In genomic region chr9:48504741-48505365, GRCm38 (mm10) we compare ENCODE assay signal across 17 mouse cellular contexts. TPM values are rescaled to one million over a fixed set of nuclear protein-coding genes. Genes with fewer than 3 reads are reported as not detected.
DNase-seq lines count a peak whose midpoint lies in the region; ATAC-seq lines count a peak whose summit lies in the region.
"Had no signal": no experiment of that assay in that cellular context is flagged by ENCODE, and none has a peak within 500 bp of the region (broad histone marks: within the 10 kb centered on the region; RNA-seq: fewer than 3 reads in every experiment).

No protein-coding gene starts in this region.

- H3K9me3 ChIP-seq in hindbrain, embryonic 14.5 days (ENCODE audit: control insufficient read depth, low read length): no peaks in the 10 kb centered on the region
- H3K9me3 ChIP-seq in hindbrain, embryonic 13.5 days: no peaks in the 10 kb centered on the region
- no peaks in the 10 kb centered on the region for H3K9me3 ChIP-seq in midbrain, embryonic 13.5 days
- H3K9me3 ChIP-seq in midbrain, embryonic 16.5 days (replicated peaks; ENCODE audit: control insufficient read depth, low read length, poor library complexity, severe bottlenecking): no peaks in the 10 kb centered on the region
- H3K9me3 ChIP-seq: heart, embryonic 13.5 days; limb, embryonic 15.5 days had no signal

- WGBS in hindbrain, embryonic 14.5 days: 60% methylated on average over 8 of the region's 8 CpGs
- 78% methylated on average over 8 of the region's 8 CpGs for WGBS in hindbrain, embryonic 13.5 days
- 60% methylated on average over 8 of the region's 8 CpGs for WGBS in midbrain, embryonic 13.5 days
- WGBS in midbrain, embryonic 16.5 days: 59% methylated on average over 8 of the region's 8 CpGs

- H3K27ac ChIP-seq in hindbrain, embryonic 14.5 days: 0 out of 2 replicates have a peak overlapping the region, but pooled peaks have one; percentile 26
- no peak overlapping the region for H3K27ac ChIP-seq in hindbrain, embryonic 13.5 days
- H3K27ac ChIP-seq in midbrain, embryonic 13.5 days: 0 out of 2 replicates have a peak overlapping the region, but pooled peaks have one; percentile 37
- no peak overlapping the region; the same call in 1 of the 2 replicates for H3K27ac ChIP-seq in midbrain, embryonic 16.5 days (ENCODE audit: low read length)
- H3K27ac ChIP-seq: heart, embryonic 13.5 days; limb, embryonic 15.5 days had no signal

- no peaks in the 10 kb centered on the region for H3K36me3 ChIP-seq in hindbrain, embryonic 14.5 days (replicated peaks; ENCODE audit: control insufficient read depth, insufficient read depth)
- no peaks in the 10 kb centered on the region for H3K36me3 ChIP-seq in hindbrain, embryonic 13.5 days
- no peaks in the 10 kb centered on the region for H3K36me3 ChIP-seq in midbrain, embryonic 13.5 days
- H3K36me3 ChIP-seq in midbrain, embryonic 16.5 days (ENCODE audit: control insufficient read depth, insufficient read depth, low read length): no peaks in the 10 kb centered on the region
- H3K36me3 ChIP-seq: heart, embryonic 13.5 days; limb, embryonic 15.5 days had no signal

- H3K4me2 ChIP-seq in hindbrain, embryonic 14.5 days (replicated peaks): no peak overlapping the region
- H3K4me2 ChIP-seq in hindbrain, embryonic 13.5 days: no peak overlapping the region
- H3K4me2 ChIP-seq in midbrain, embryonic 13.5 days (replicated peaks): no peak overlapping the region
- H3K4me2 ChIP-seq in midbrain, embryonic 16.5 days (ENCODE audit: low read length): no peak overlapping the region
- H3K4me2 ChIP-seq: heart, embryonic 13.5 days; limb, embryonic 15.5 days; lung, embryonic 14.5 days had no signal

- ATAC-seq in hindbrain, embryonic 14.5 days (ENCODE audit: low FRiP score): no peak
- ATAC-seq in hindbrain, embryonic 13.5 days (ENCODE audit: low FRiP score): no peak
- no peak for ATAC-seq in midbrain, embryonic 13.5 days
- no peak for ATAC-seq in midbrain, embryonic 16.5 days
- ATAC-seq: activated CD4-positive, CD25-positive, alpha-beta regulatory T cell, adult 4 months had no signal

- no peaks in the 10 kb centered on the region for H3K4me1 ChIP-seq in hindbrain, embryonic 14.5 days (replicated peaks; ENCODE audit: control insufficient read depth, insufficient read depth, low read length)
- H3K4me1 ChIP-seq in hindbrain, embryonic 13.5 days (replicated peaks): no peaks in the 10 kb centered on the region
- H3K4me1 ChIP-seq in midbrain, embryonic 13.5 days (replicated peaks): no peaks in the 10 kb centered on the region
- H3K4me1 ChIP-seq in midbrain, embryonic 16.5 days (ENCODE audit: control insufficient read depth, insufficient read depth, low read length): no peaks in the 10 kb centered on the region
- H3K4me1 ChIP-seq: heart, embryonic 13.5 days; limb, embryonic 15.5 days had no signal

- no peak for DNase-seq in hindbrain, embryonic 14.5 days (ENCODE audit: low spot score)
- DNase-seq in layer of hippocampus, adult 9-11 months: peak; percentile 18
- DNase-seq in thymus, postnatal 14 days: no peak
- no peak for DNase-seq in spleen, adult 18-20 months
- DNase-seq: cerebellum, adult 2 months; gastrocnemius, postnatal 36 days; kidney, adult 11 months; kidney, postnatal 36 days; lung, embryonic 14.5 days; thymus, adult 2 months had no signal

- no peak overlapping the region for H3K9ac ChIP-seq in hindbrain, embryonic 14.5 days
- no peak overlapping the region for H3K9ac ChIP-seq in hindbrain, embryonic 13.5 days
- no peak overlapping the region for H3K9ac ChIP-seq in midbrain, embryonic 13.5 days (replicated peaks)
- no peak overlapping the region for H3K9ac ChIP-seq in midbrain, embryonic 16.5 days (ENCODE audit: low read depth, low read length)
- H3K9ac ChIP-seq: heart, embryonic 13.5 days; limb, embryonic 15.5 days; lung, embryonic 14.5 days had no signal

- no peak overlapping the region for H3K4me3 ChIP-seq in hindbrain, embryonic 14.5 days (replicated peaks; ENCODE audit: low read length)
- no peak overlapping the region for H3K4me3 ChIP-seq in hindbrain, embryonic 13.5 days
- no peak overlapping the region for H3K4me3 ChIP-seq in midbrain, embryonic 13.5 days (replicated peaks)
- no peak overlapping the region for H3K4me3 ChIP-seq in midbrain, embryonic 16.5 days (ENCODE audit: low read depth, low read length)
- H3K4me3 ChIP-seq: heart, embryonic 13.5 days; limb, embryonic 15.5 days; myocyte had no signal

- no peaks in the 10 kb centered on the region for H3K27me3 ChIP-seq in hindbrain, embryonic 14.5 days (ENCODE audit: control insufficient read depth, insufficient read depth, low read length)
- H3K27me3 ChIP-seq in hindbrain, embryonic 13.5 days: 0 out of 2 replicates have a peak, but pooled peaks cover 6% of the 10 kb centered on the region
- H3K27me3 ChIP-seq in midbrain, embryonic 13.5 days: peaks cover 3% of the 10 kb centered on the region; the same call in 1 of the 2 replicates
- no peaks in the 10 kb centered on the region; the same call in 1 of the 2 replicates for H3K27me3 ChIP-seq in midbrain, embryonic 16.5 days (ENCODE audit: control insufficient read depth, insufficient read depth, low read depth, low read length)
- H3K27me3 ChIP-seq: limb, embryonic 15.5 days had no signal

RNA-seq across cellular contexts. Expression of gene Gm5617, which starts 9.6 kb away (rescaled TPM):
- polyA plus RNA-seq in hindbrain, embryonic 14.5 days (2014; fragmentation: Nextera tagmentation; extraction: Ambion mirVana): 19.1 and 28.4 TPM in 2 replicates
- 33.4 and 34.4 TPM in 2 replicates for polyA plus RNA-seq in hindbrain, embryonic 13.5 days (2015; fragmentation: Nextera tagmentation; extraction: Ambion mirVana)
- 33.2 and 38.2 TPM in 2 replicates for polyA plus RNA-seq in midbrain, embryonic 13.5 days (2015; fragmentation: Nextera tagmentation; extraction: Ambion mirVana)
- 21.0 and 21.5 TPM in 2 replicates for polyA plus RNA-seq in midbrain, embryonic 16.5 days (2015; fragmentation: Nextera tagmentation; extraction: Ambion mirVana)

RNA-seq across cellular contexts. Expression of gene Rbm7, which starts 9.8 kb away (rescaled TPM):
- polyA plus RNA-seq in hindbrain, embryonic 14.5 days (2014; fragmentation: Nextera tagmentation; extraction: Ambion mirVana): 78.8 and 80.7 TPM in 2 replicates
- 85.8 and 93.7 TPM in 2 replicates for polyA plus RNA-seq in hindbrain, embryonic 13.5 days (2015; fragmentation: Nextera tagmentation; extraction: Ambion mirVana)
- 92.8 and 107 TPM in 2 replicates for polyA plus RNA-seq in midbrain, embryonic 13.5 days (2015; fragmentation: Nextera tagmentation; extraction: Ambion mirVana)
- 73.8 and 82.6 TPM in 2 replicates for polyA plus RNA-seq in midbrain, embryonic 16.5 days (2015; fragmentation: Nextera tagmentation; extraction: Ambion mirVana)

RNA-seq across cellular contexts. Expression of gene Rexo2, which starts 24.4 kb away (rescaled TPM):
- 83.7 and 98.8 TPM in 2 replicates for polyA plus RNA-seq in hindbrain, embryonic 14.5 days (2014; fragmentation: Nextera tagmentation; extraction: Ambion mirVana)
- 80.8 and 91.1 TPM in 2 replicates for polyA plus RNA-seq in hindbrain, embryonic 13.5 days (2015; fragmentation: Nextera tagmentation; extraction: Ambion mirVana)
- polyA plus RNA-seq in midbrain, embryonic 13.5 days (2015; fragmentation: Nextera tagmentation; extraction: Ambion mirVana): 74.3 and 77.5 TPM in 2 replicates
- polyA plus RNA-seq in midbrain, embryonic 16.5 days (2015; fragmentation: Nextera tagmentation; extraction: Ambion mirVana): 119 and 120 TPM in 2 replicates

Comparison
In these comparisons a context has a peak if more than half of its experiments do, and no peak if none do; other contexts are left out.
1. H3K27ac ChIP-seq: peak in hindbrain, embryonic 14.5 days (single experiment) and midbrain, embryonic 13.5 days (single experiment); none in hindbrain, embryonic 13.5 days (single experiment) and midbrain, embryonic 16.5 days (single experiment).